Mouse (Mus musculus): ENCODE measurements around the gene Tex50. TPM values are rescaled to one million over a fixed set of nuclear protein-coding genes. Genes with fewer than 3 reads are reported as not detected.
"Not testable (repeated sequence)": the region's sequence is repeated elsewhere in the genome, so short reads cannot be mapped to it uniquely, and the experiment has no call there.

The Tex50 gene
- polyA plus RNA-seq, 1 experiment from 2014 or later, result 0.16 TPM

GRCm38 (mm10) chr1:161170651-161171050, 11.5 kb upstream of the Tex50 start:
- H3K9ac ChIP-seq (ENCODE audit: low read length), result peak overlapping the region; percentile 64
- peak; percentile 91 for ATAC-seq (ENCODE audit: low read depth)
- no peaks in the 10 kb centered on the region; the same call in 1 of the 2 replicates for H3K4me1 ChIP-seq (replicated peaks; ENCODE audit: control insufficient read depth, insufficient read depth, low read length)
- WGBS, result under 1% methylated on average over 37 of the region's 40 CpGs
- H3K36me3 ChIP-seq (ENCODE audit: control insufficient read depth, insufficient read depth, low read length), result no peaks in the 10 kb centered on the region
- peaks cover 12% of the 10 kb centered on the region for H3K27me3 ChIP-seq (ENCODE audit: control insufficient read depth, insufficient read depth, low read depth, low read length)
- no peaks in the 10 kb centered on the region for H3K9me3 ChIP-seq (ENCODE audit: control insufficient read depth, low read length)
- H3K4me3 ChIP-seq (ENCODE audit: low read length), result peak overlapping the region; percentile 60
- no peak overlapping the region for H3K27ac ChIP-seq (ENCODE audit: low read length)
- H3K4me2 ChIP-seq (ENCODE audit: low read depth, low read length), result peak overlapping the region; percentile 80

- H3K4me3 ChIP-seq (ENCODE audit: low read length), result no peak overlapping the region
- no peak overlapping the region for H3K9ac ChIP-seq (ENCODE audit: low read length)
- no peaks in the 10 kb centered on the region for H3K36me3 ChIP-seq (ENCODE audit: control insufficient read depth, insufficient read depth, low read length)
- H3K9me3 ChIP-seq (ENCODE audit: control insufficient read depth, low read length), result 0 out of 2 replicates have a peak, but pooled peaks cover 2% of the 10 kb centered on the region
- ATAC-seq (ENCODE audit: low read depth), result no peak
- H3K4me2 ChIP-seq (ENCODE audit: low read depth, low read length), result no peak overlapping the region
- no peak overlapping the region for H3K27ac ChIP-seq (ENCODE audit: low read length)
- no peaks in the 10 kb centered on the region for H3K4me1 ChIP-seq (replicated peaks; ENCODE audit: control insufficient read depth, insufficient read depth, low read length)
- 54% methylated on average over 4 of the region's 4 CpGs for WGBS
- H3K27me3 ChIP-seq (ENCODE audit: control insufficient read depth, insufficient read depth, low read depth, low read length), result no peaks in the 10 kb centered on the region
Measured at GRCm38 (mm10) chr1:161160266-161160665, 1.2 kb upstream of the Tex50 start.

GRCm38 (mm10) chr1:161156546-161156945, 2.6 kb downstream of the Tex50 start:
- Histone ChIP-seq H3K4me1 (replicated peaks; ENCODE audit: control insufficient read depth, insufficient read depth, low read length) (no peaks in the 10 kb centered on the region), H3K4me2 (ENCODE audit: low read depth, low read length) (no peak overlapping the region), H3K9me3 (ENCODE audit: control insufficient read depth, low read length) (no peaks in the 10 kb centered on the region), H3K9ac (ENCODE audit: low read length) (no peak overlapping the region), H3K27ac (ENCODE audit: low read length) (no peak overlapping the region), H3K27me3 (ENCODE audit: control insufficient read depth, insufficient read depth, low read depth, low read length) (no peaks in the 10 kb centered on the region), H3K4me3 (ENCODE audit: low read length) (no peak overlapping the region), H3K36me3 (ENCODE audit: control insufficient read depth, insufficient read depth, low read length) (no peaks in the 10 kb centered on the region)
- 78% methylated on average over 10 of the region's 10 CpGs for WGBS
- no peak for ATAC-seq (ENCODE audit: low read depth)

GRCm38 (mm10) chr1:161151098-161151497, 8.0 kb downstream of the Tex50 start:
- Histone ChIP-seq H3K27me3 (ENCODE audit: control insufficient read depth, insufficient read depth, low read depth, low read length) (no peaks in the 10 kb centered on the region), H3K4me1 (replicated peaks; ENCODE audit: control insufficient read depth, insufficient read depth, low read length) (no peaks in the 10 kb centered on the region), H3K4me2 (ENCODE audit: low read depth, low read length) (no peak overlapping the region), H3K27ac (ENCODE audit: low read length) (no peak overlapping the region), H3K36me3 (ENCODE audit: control insufficient read depth, insufficient read depth, low read length) (no peaks in the 10 kb centered on the region), H3K4me3 (ENCODE audit: low read length) (no peak overlapping the region), H3K9me3 (ENCODE audit: control insufficient read depth, low read length) (no peaks in the 10 kb centered on the region), H3K9ac (ENCODE audit: low read length) (no peak overlapping the region)
- ATAC-seq (ENCODE audit: low read depth), result no peak
- 58% methylated on average over 6 of the region's 6 CpGs for WGBS

GRCm38 (mm10) chr1:161147888-161148287, 11.2 kb downstream of the Tex50 start:
- Histone ChIP-seq H3K36me3 (ENCODE audit: control insufficient read depth, insufficient read depth, low read length) (no peaks in the 10 kb centered on the region), H3K4me2 (ENCODE audit: low read depth, low read length) (no peak overlapping the region), H3K9ac (ENCODE audit: low read length) (no peak overlapping the region), H3K9me3 (ENCODE audit: control insufficient read depth, low read length) (no peaks in the 10 kb centered on the region), H3K4me1 (replicated peaks; ENCODE audit: control insufficient read depth, insufficient read depth, low read length) (no peaks in the 10 kb centered on the region), H3K27me3 (ENCODE audit: control insufficient read depth, insufficient read depth, low read depth, low read length) (no peaks in the 10 kb centered on the region), H3K4me3 (ENCODE audit: low read length) (no peak overlapping the region), H3K27ac (ENCODE audit: low read length) (no peak overlapping the region)
- WGBS, result 60% methylated on average over 2 of the region's 2 CpGs
- no peak for ATAC-seq (ENCODE audit: low read depth)

- not testable (repeated sequence) for ATAC-seq (ENCODE audit: low read depth); H3K4me1 ChIP-seq (replicated peaks; ENCODE audit: control insufficient read depth, insufficient read depth, low read length); H3K27ac ChIP-seq (ENCODE audit: low read length); H3K9ac ChIP-seq (ENCODE audit: low read length); H3K4me3 ChIP-seq (ENCODE audit: low read length); H3K9me3 ChIP-seq (ENCODE audit: control insufficient read depth, low read length); H3K27me3 ChIP-seq (ENCODE audit: control insufficient read depth, insufficient read depth, low read depth, low read length); H3K36me3 ChIP-seq (ENCODE audit: control insufficient read depth, insufficient read depth, low read length); H3K4me2 ChIP-seq (ENCODE audit: low read depth, low read length)
- 74% methylated on average over 8 of the region's 8 CpGs for WGBS
Measured at GRCm38 (mm10) chr1:161145611-161146010, 13.5 kb downstream of the Tex50 start.

GRCm38 (mm10) chr1:161143216-161143615, 15.9 kb downstream of the Tex50 start:
- Histone ChIP-seq H3K4me2 (ENCODE audit: low read depth, low read length) (no peak overlapping the region), H3K36me3 (ENCODE audit: control insufficient read depth, insufficient read depth, low read length) (no peaks in the 10 kb centered on the region), H3K9ac (ENCODE audit: low read length) (no peak overlapping the region), H3K9me3 (ENCODE audit: control insufficient read depth, low read length) (no peaks in the 10 kb centered on the region), H3K4me1 (replicated peaks; ENCODE audit: control insufficient read depth, insufficient read depth, low read length) (no peaks in the 10 kb centered on the region; the same call in 1 of the 2 replicates), H3K27me3 (ENCODE audit: control insufficient read depth, insufficient read depth, low read depth, low read length) (no peaks in the 10 kb centered on the region; the same call in 1 of the 2 replicates), H3K27ac (ENCODE audit: low read length) (no peak overlapping the region), H3K4me3 (ENCODE audit: low read length) (no peak overlapping the region)
- 79% methylated on average over 7 of the region's 7 CpGs for WGBS
- no peak for ATAC-seq (ENCODE audit: low read depth)

GRCm38 (mm10) chr1:161142531-161143159, 16.5 kb downstream of the Tex50 start, which contains the start of gene Ankrd45:
Gene Ankrd45, plus strand, starts transcription at chr1:161142691.
- Histone ChIP-seq H3K36me3 (ENCODE audit: control insufficient read depth, insufficient read depth, low read length) (no peaks in the 10 kb centered on the region), H3K4me2 (ENCODE audit: low read depth, low read length) (peak within 1 kb of the TSS; percentile 54), H3K27ac (ENCODE audit: low read length) (no peak within 1 kb of the TSS), H3K9ac (ENCODE audit: low read length) (peak within 1 kb of the TSS; percentile 33), H3K9me3 (ENCODE audit: control insufficient read depth, low read length) (no peaks in the 10 kb centered on the region), H3K4me1 (replicated peaks; ENCODE audit: control insufficient read depth, insufficient read depth, low read length) (no peaks in the 10 kb centered on the region; the same call in 1 of the 2 replicates), H3K4me3 (ENCODE audit: low read length) (peak within 1 kb of the TSS; percentile 38), H3K27me3 (ENCODE audit: control insufficient read depth, insufficient read depth, low read depth, low read length) (no peaks in the 10 kb centered on the region; the same call in 1 of the 2 replicates)
- WGBS, result 4% methylated on average over 33 of the region's 33 CpGs
- ATAC-seq (ENCODE audit: low read depth), result peak; percentile 78

- no peak overlapping the region for H3K4me3 ChIP-seq (ENCODE audit: low read length)
- no peaks in the 10 kb centered on the region; the same call in 1 of the 2 replicates for H3K27me3 ChIP-seq (ENCODE audit: control insufficient read depth, insufficient read depth, low read depth, low read length)
- H3K4me2 ChIP-seq (ENCODE audit: low read depth, low read length), result no peak overlapping the region
- ATAC-seq (ENCODE audit: low read depth), result no peak
- H3K4me1 ChIP-seq (replicated peaks; ENCODE audit: control insufficient read depth, insufficient read depth, low read length), result no peaks in the 10 kb centered on the region; the same call in 1 of the 2 replicates
- 64% methylated on average over 9 of the region's 9 CpGs for WGBS
- H3K9ac ChIP-seq (ENCODE audit: low read length), result no peak overlapping the region
- H3K9me3 ChIP-seq (ENCODE audit: control insufficient read depth, low read length), result no peaks in the 10 kb centered on the region
- no peaks in the 10 kb centered on the region for H3K36me3 ChIP-seq (ENCODE audit: control insufficient read depth, insufficient read depth, low read length)
- no peak overlapping the region for H3K27ac ChIP-seq (ENCODE audit: low read length)
Measured at GRCm38 (mm10) chr1:161140026-161140762, 18.9 kb downstream of the Tex50 start.

All from lung, embryonic 16.5 days (tissue).